Mouse (Mus musculus): ENCODE results near the gene Tpsb2. TPM values are rescaled to one million over a fixed set of nuclear protein-coding genes. Genes with fewer than 3 reads are reported as not detected.

Gene Tpsb2
- total and polyA plus RNA-seq, 2 experiments from 2014 or later = 1.0 to 1.8 TPM

DNA sequence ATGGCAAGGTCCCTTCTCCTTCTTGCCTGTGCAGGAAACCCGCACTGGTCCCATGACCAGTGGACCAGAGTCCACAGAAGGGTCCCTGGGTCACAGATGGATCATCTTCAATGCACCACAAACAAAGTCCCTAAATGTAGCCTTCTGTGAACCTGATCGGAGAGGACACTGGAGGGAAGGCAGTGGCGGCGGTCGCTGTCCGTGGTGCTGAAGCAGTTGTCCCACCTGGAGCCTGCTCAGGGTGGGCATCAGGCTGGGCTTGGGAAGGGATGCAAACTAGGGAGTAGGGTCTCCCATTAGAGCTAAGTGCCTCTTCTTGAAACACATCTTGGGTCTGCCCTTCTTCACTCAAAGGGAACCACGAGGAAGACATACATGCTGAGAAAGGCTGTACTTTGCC is 34.3 kb downstream of the Tpsb2 start:
- no peaks in the 10 kb centered on the region for H3K27me3 ChIP-seq (ENCODE audit: insufficient read depth, low read length)
- H3K4me2 ChIP-seq (ENCODE audit: low read depth, low read length, poor library complexity, severe bottlenecking) = no peak overlapping the region
- H3K36me3 ChIP-seq (ENCODE audit: insufficient read depth, low read length) = peaks cover 3% of the 10 kb centered on the region; the same call in 1 of the 2 replicates
- DNase-seq (ENCODE audit: low spot score) (no peak), ATAC-seq (ENCODE audit: low FRiP score) (no peak)
- no peak overlapping the region for H3K27ac ChIP-seq (ENCODE audit: low read depth, low read length)
- WGBS = 30% methylated on average over 7 of the region's 7 CpGs
- H3K9me3 ChIP-seq (ENCODE audit: low read length) = no peaks in the 10 kb centered on the region
- H3K4me1 ChIP-seq (ENCODE audit: insufficient read depth, low read length) = peaks cover 16% of the 10 kb centered on the region
- no peak for TF ChIP-seq CTCF (IDR thresholded peaks at IDR 0.05)
- no peak overlapping the region for H3K4me3 ChIP-seq (ENCODE audit: low read depth, low read length)
- no peak overlapping the region for H3K9ac ChIP-seq (replicated peaks; ENCODE audit: low read length, poor library complexity, severe bottlenecking)

- no peak overlapping the region for H3K4me3 ChIP-seq (ENCODE audit: low read depth, low read length)
- H3K27me3 ChIP-seq (ENCODE audit: insufficient read depth, low read length) = no peaks in the 10 kb centered on the region
- TF ChIP-seq CTCF (IDR thresholded peaks at IDR 0.05) = no peak
- no peaks in the 10 kb centered on the region for H3K9me3 ChIP-seq (ENCODE audit: low read length)
- H3K9ac ChIP-seq (replicated peaks; ENCODE audit: low read length, poor library complexity, severe bottlenecking) = no peak overlapping the region
- H3K4me1 ChIP-seq (ENCODE audit: insufficient read depth, low read length) = peaks cover 27% of the 10 kb centered on the region
- no peak for ATAC-seq (ENCODE audit: low FRiP score)
- no peak overlapping the region for H3K27ac ChIP-seq (ENCODE audit: low read depth, low read length)
- H3K4me2 ChIP-seq (ENCODE audit: low read depth, low read length, poor library complexity, severe bottlenecking) = no peak overlapping the region
- 24% methylated on average over 4 of the region's 4 CpGs for WGBS
- DNase-seq (ENCODE audit: low spot score) = no peak
- no peaks in the 10 kb centered on the region for H3K36me3 ChIP-seq (ENCODE audit: insufficient read depth, low read length)
Observed at GRCm38 (mm10) chr17:25401491-25401890, 35.4 kb downstream of the Tpsb2 start.

DNA sequence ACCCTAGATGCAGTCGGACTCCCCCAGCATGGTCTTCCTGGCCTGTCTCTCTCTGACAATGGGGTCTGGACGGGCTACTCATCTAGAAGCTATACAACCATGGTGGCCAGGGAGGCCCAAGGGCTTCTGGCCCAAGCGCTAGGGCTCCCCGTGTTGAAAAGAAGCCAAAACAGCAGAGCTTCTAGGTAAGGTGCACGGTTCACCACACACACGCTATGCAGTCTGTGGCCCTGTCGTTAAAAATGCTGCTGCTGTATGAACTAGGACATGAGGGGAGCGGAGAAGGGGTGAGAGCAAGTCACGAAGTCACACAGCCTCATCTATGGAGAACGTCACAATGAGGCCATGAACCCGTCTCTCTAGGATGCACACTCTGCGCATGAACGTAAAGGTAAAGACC is 36.1 kb downstream of the Tpsb2 start:
- Histone ChIP-seq H3K4me2 (ENCODE audit: low read depth, low read length, poor library complexity, severe bottlenecking) (no peak overlapping the region), H3K27ac (ENCODE audit: low read depth, low read length) (no peak overlapping the region), H3K9me3 (ENCODE audit: low read length) (no peaks in the 10 kb centered on the region), H3K4me1 (ENCODE audit: insufficient read depth, low read length) (peaks cover 34% of the 10 kb centered on the region), H3K9ac (replicated peaks; ENCODE audit: low read length, poor library complexity, severe bottlenecking) (no peak overlapping the region), H3K36me3 (ENCODE audit: insufficient read depth, low read length) (no peaks in the 10 kb centered on the region), H3K4me3 (ENCODE audit: low read depth, low read length) (no peak overlapping the region), H3K27me3 (ENCODE audit: insufficient read depth, low read length) (no peaks in the 10 kb centered on the region)
- TF ChIP-seq CTCF (IDR thresholded peaks at IDR 0.05) = no peak
- no peak for DNase-seq (ENCODE audit: low spot score)
- WGBS = 78% methylated on average over 13 of the region's 13 CpGs
- ATAC-seq (ENCODE audit: low FRiP score) = no peak

- Histone ChIP-seq H3K27me3 (ENCODE audit: insufficient read depth, low read length) (no peaks in the 10 kb centered on the region), H3K9me3 (ENCODE audit: low read length) (no peaks in the 10 kb centered on the region), H3K4me3 (ENCODE audit: low read depth, low read length) (no peak overlapping the region), H3K27ac (ENCODE audit: low read depth, low read length) (peak overlapping the region; percentile 75), H3K9ac (replicated peaks; ENCODE audit: low read length, poor library complexity, severe bottlenecking) (0 out of 2 replicates have a peak overlapping the region, but pooled peaks have one; percentile 13), H3K4me1 (ENCODE audit: insufficient read depth, low read length) (peaks cover 40% of the 10 kb centered on the region), H3K4me2 (ENCODE audit: low read depth, low read length, poor library complexity, severe bottlenecking) (peak overlapping the region; percentile 3; the same call in 1 of the 2 replicates), H3K36me3 (ENCODE audit: insufficient read depth, low read length) (no peaks in the 10 kb centered on the region)
- WGBS = 22% methylated on average over 3 of the region's 3 CpGs
- TF ChIP-seq CTCF (IDR thresholded peaks at IDR 0.05) = no peak
- ATAC-seq (ENCODE audit: low FRiP score) (peak; percentile 41; the same call in 1 of the 2 replicates), DNase-seq (ENCODE audit: low spot score) (peak; percentile 56)
Observed at GRCm38 (mm10) chr17:25404190-25404589, 38.1 kb downstream of the Tpsb2 start.

DNA sequence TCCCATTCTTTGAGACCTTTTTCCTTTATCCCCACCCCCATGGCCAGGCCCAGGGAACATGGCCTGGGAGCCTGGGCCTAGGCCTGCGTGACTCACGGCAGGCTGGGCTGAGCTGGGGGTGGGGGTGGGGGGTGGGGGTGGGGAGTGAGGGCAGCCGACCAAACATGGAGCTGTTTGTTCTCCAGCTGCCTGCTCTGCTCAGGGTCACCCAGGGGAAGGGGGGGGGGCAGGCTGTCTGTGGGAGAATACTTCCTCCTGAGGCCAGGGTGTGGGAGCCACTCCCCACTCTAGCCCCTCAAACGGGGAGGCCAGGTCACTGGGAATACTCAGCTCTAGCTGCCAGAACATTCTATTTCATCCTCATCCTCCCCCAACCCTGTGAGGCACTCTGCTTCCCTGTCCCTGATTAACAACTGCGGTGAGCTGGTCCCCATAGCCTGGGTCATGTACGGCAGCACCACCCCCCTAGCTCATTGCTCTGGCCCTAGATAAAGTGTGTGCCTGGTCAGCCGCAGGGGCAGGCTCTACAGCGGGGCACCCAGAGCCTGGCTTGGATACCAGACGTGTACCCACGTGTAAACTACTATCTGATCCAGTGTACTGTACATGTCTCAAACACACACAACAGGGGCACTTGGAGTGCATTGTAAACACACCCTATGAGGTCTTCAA is 39.3 kb downstream of the Tpsb2 start:
- H3K4me3 ChIP-seq (ENCODE audit: low read depth, low read length) = no peak overlapping the region
- ATAC-seq (ENCODE audit: low FRiP score) = no peak
- H3K27me3 ChIP-seq (ENCODE audit: insufficient read depth, low read length) = no peaks in the 10 kb centered on the region
- DNase-seq (ENCODE audit: low spot score) = no peak
- TF ChIP-seq CTCF (IDR thresholded peaks at IDR 0.05) = no peak
- H3K4me2 ChIP-seq (ENCODE audit: low read depth, low read length, poor library complexity, severe bottlenecking) = no peak overlapping the region
- H3K9me3 ChIP-seq (ENCODE audit: low read length) = no peaks in the 10 kb centered on the region
- H3K4me1 ChIP-seq (ENCODE audit: insufficient read depth, low read length) = peaks cover 40% of the 10 kb centered on the region
- no peaks in the 10 kb centered on the region for H3K36me3 ChIP-seq (ENCODE audit: insufficient read depth, low read length)
- H3K9ac ChIP-seq (replicated peaks; ENCODE audit: low read length, poor library complexity, severe bottlenecking) = no peak overlapping the region
- WGBS = 10% methylated on average over 9 of the region's 10 CpGs
- peak overlapping the region; percentile 75; the same call in 1 of the 2 replicates for H3K27ac ChIP-seq (ENCODE audit: low read depth, low read length)

- H3K9ac ChIP-seq (replicated peaks; ENCODE audit: low read length, poor library complexity, severe bottlenecking) = no peak overlapping the region
- no peak overlapping the region for H3K27ac ChIP-seq (ENCODE audit: low read depth, low read length)
- H3K27me3 ChIP-seq (ENCODE audit: insufficient read depth, low read length) = no peaks in the 10 kb centered on the region
- DNase-seq (ENCODE audit: low spot score) (peak; percentile 33), ATAC-seq (ENCODE audit: low FRiP score) (no peak)
- H3K9me3 ChIP-seq (ENCODE audit: low read length) = no peaks in the 10 kb centered on the region
- H3K4me1 ChIP-seq (ENCODE audit: insufficient read depth, low read length) = peaks cover 40% of the 10 kb centered on the region
- no peak overlapping the region for H3K4me3 ChIP-seq (ENCODE audit: low read depth, low read length)
- H3K4me2 ChIP-seq (ENCODE audit: low read depth, low read length, poor library complexity, severe bottlenecking) = no peak overlapping the region
- H3K36me3 ChIP-seq (ENCODE audit: insufficient read depth, low read length) = no peaks in the 10 kb centered on the region
- WGBS = 15% methylated on average over 6 of the region's 6 CpGs
- peak; percentile 61 for TF ChIP-seq CTCF (IDR thresholded peaks at IDR 0.05)
Observed at GRCm38 (mm10) chr17:25406011-25406441, 39.9 kb downstream of the Tpsb2 start.

Measured in midbrain, postnatal 0 days (tissue).